Mouse (Mus musculus) heart, adult 2 months (tissue): ENCODE data around the gene Hnrnpc.

Source experiments
- CTCF ChIP-seq: fragments of 200-600 bp; IDR thresholded peaks from 2 replicates; pipeline ENCODE4 v1.8.1; 2022; ENCODE audit warnings: antibody characterized with exemption, mild to moderate bottlenecking, moderate library complexity
- EP300 ChIP-seq: fragments of 200-500 bp; IDR thresholded peaks from 2 replicates; pipeline ENCODE4 v1.6.1; 2011; ENCODE audit warnings: low read depth, low read length, control low read depth; ENCODE audit not compliant: insufficient read depth
- POLR2A ChIP-seq: fragments of 200-500 bp; IDR thresholded peaks from 2 replicates; pipeline ENCODE4 v1.6.1; 2011; ENCODE audit warnings: mild to moderate bottlenecking, low read depth, low read length, control low read depth; ENCODE audit not compliant: insufficient read depth

DNA sequence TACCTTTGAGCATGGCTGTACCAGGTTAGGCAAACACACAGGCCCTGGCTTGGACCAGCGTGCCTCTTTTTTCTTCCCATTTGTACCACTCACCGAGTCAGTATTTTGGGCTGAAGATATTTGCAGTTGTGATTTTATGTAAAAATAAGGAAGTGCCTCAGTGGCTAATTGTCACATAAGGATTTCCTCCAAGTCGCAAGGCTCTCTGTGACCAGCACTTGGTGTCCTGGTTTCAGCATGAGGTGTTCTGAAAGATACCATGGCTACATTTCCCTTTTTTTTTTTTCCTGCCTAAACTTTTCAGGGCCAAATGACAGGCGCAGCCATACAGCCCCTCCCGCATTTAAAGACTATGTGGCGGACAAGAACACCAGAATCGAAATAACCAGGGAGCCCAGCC is 16.3 kb upstream of the Hnrnpc start:
- TF ChIP-seq CTCF (no peak), POLR2A (no peak), EP300 (no peak)
